Mouse (Mus musculus): Measurements from ENCODE around the gene Acot6. TPM values are rescaled to one million over a fixed set of nuclear protein-coding genes. Genes with fewer than 3 reads are reported as not detected.
A peak's percentile ranks its signal among the peaks of the same experiment; 100 is the strongest.

The Acot6 gene
- polyA plus RNA-seq, 1 experiment from 2014 or later, result 0.88 TPM

GRCm38 (mm10) chr12:84142281-84143050 is 42.0 kb downstream of the Acot6 start:
- no peak for ATAC-seq (ENCODE audit: low FRiP score)
- no peak overlapping the region for H3K27ac ChIP-seq
- WGBS, result 40% methylated on average over 14 of the region's 14 CpGs
- no peaks in the 10 kb centered on the region for H3K27me3 ChIP-seq
- H3K4me1 ChIP-seq (replicated peaks), result peaks cover 8% of the 10 kb centered on the region
- H3K9ac ChIP-seq, result no peak overlapping the region
- no peak overlapping the region for H3K4me3 ChIP-seq
- no peaks in the 10 kb centered on the region for H3K9me3 ChIP-seq
- H3K4me2 ChIP-seq, result no peak overlapping the region
- H3K36me3 ChIP-seq, result peaks cover 28% of the 10 kb centered on the region

GRCm38 (mm10) chr12:84147954-84148621 is 47.6 kb downstream of the Acot6 start, which contains the start of gene Pnma1:
Pnma1 (minus strand) TSS chr12:84148489.
- peak within 1 kb of the TSS; percentile 85 for H3K9ac ChIP-seq
- H3K4me1 ChIP-seq (replicated peaks), result peaks cover 37% of the 10 kb centered on the region
- peak within 1 kb of the TSS; percentile 67 for H3K4me3 ChIP-seq
- peak; percentile 94 for ATAC-seq (ENCODE audit: low FRiP score)
- H3K9me3 ChIP-seq, result no peaks in the 10 kb centered on the region
- H3K36me3 ChIP-seq, result peaks cover 22% of the 10 kb centered on the region
- H3K4me2 ChIP-seq, result peak within 1 kb of the TSS; percentile 87
- H3K27me3 ChIP-seq, result no peaks in the 10 kb centered on the region
- under 1% methylated on average over 48 of the region's 50 CpGs for WGBS
- H3K27ac ChIP-seq, result peak within 1 kb of the TSS; percentile 85

GRCm38 (mm10) chr12:84148622-84149012 is 48.2 kb downstream of the Acot6 start:
- H3K4me2 ChIP-seq, result peak overlapping the region; percentile 87
- H3K4me1 ChIP-seq (replicated peaks), result peaks cover 37% of the 10 kb centered on the region
- H3K9ac ChIP-seq, result peak overlapping the region; percentile 85
- H3K4me3 ChIP-seq, result peak overlapping the region; percentile 67
- 6% methylated on average over 10 of the region's 10 CpGs for WGBS
- no peaks in the 10 kb centered on the region for H3K9me3 ChIP-seq
- peak; percentile 23 for ATAC-seq (ENCODE audit: low FRiP score)
- H3K27ac ChIP-seq, result peak overlapping the region; percentile 85
- no peaks in the 10 kb centered on the region for H3K27me3 ChIP-seq
- H3K36me3 ChIP-seq, result peaks cover 27% of the 10 kb centered on the region

- H3K27me3 ChIP-seq, result no peaks in the 10 kb centered on the region
- no peaks in the 10 kb centered on the region for H3K9me3 ChIP-seq
- WGBS, result 20% methylated on average over 15 of the region's 15 CpGs
- no peak overlapping the region for H3K4me3 ChIP-seq
- ATAC-seq (ENCODE audit: low FRiP score), result no peak
- 0 out of 2 replicates have a peak overlapping the region, but pooled peaks have one; percentile 18 for H3K27ac ChIP-seq
- peaks cover 35% of the 10 kb centered on the region for H3K36me3 ChIP-seq
- H3K4me2 ChIP-seq, result peak overlapping the region; percentile 25; the same call in 1 of the 2 replicates
- peaks cover 37% of the 10 kb centered on the region for H3K4me1 ChIP-seq (replicated peaks)
- H3K9ac ChIP-seq, result peak overlapping the region; percentile 58; the same call in 1 of the 2 replicates
These were observed 49.5 kb downstream of the Acot6 start for GRCm38 (mm10) chr12:84149971-84150370.

- peaks cover 44% of the 10 kb centered on the region for H3K36me3 ChIP-seq
- no peaks in the 10 kb centered on the region for H3K9me3 ChIP-seq
- H3K27me3 ChIP-seq, result no peaks in the 10 kb centered on the region
- no peak overlapping the region for H3K9ac ChIP-seq
- no peak overlapping the region for H3K27ac ChIP-seq
- H3K4me1 ChIP-seq (replicated peaks), result peaks cover 37% of the 10 kb centered on the region
- H3K4me2 ChIP-seq, result no peak overlapping the region
- no peak overlapping the region for H3K4me3 ChIP-seq
- 67% methylated on average over 6 of the region's 6 CpGs for WGBS
- ATAC-seq (ENCODE audit: low FRiP score), result no peak
These were observed 50.5 kb downstream of the Acot6 start for GRCm38 (mm10) chr12:84150976-84151375.

GRCm38 (mm10) chr12:84151911-84152310 is 51.5 kb downstream of the Acot6 start:
- H3K27ac ChIP-seq, result no peak overlapping the region
- H3K27me3 ChIP-seq, result no peaks in the 10 kb centered on the region

GRCm38 (mm10) chr12:84152352-84153190 is 52.1 kb downstream of the Acot6 start:
- ATAC-seq (ENCODE audit: low FRiP score), result no peak
- Histone ChIP-seq H3K27me3 (no peaks in the 10 kb centered on the region), H3K4me2 (no peak overlapping the region), H3K4me3 (no peak overlapping the region), H3K9me3 (no peaks in the 10 kb centered on the region), H3K27ac (no peak overlapping the region), H3K4me1 (replicated peaks) (peaks cover 28% of the 10 kb centered on the region), H3K9ac (no peak overlapping the region), H3K36me3 (peaks cover 57% of the 10 kb centered on the region)
- WGBS, result 74% methylated on average over 32 of the region's 32 CpGs

More at GRCm38 (mm10) chr12:84151911-84152310, 51.5 kb downstream of the Acot6 start:
- 90% methylated on average over 10 of the region's 10 CpGs for WGBS
- Histone ChIP-seq H3K9me3 (no peaks in the 10 kb centered on the region), H3K36me3 (peaks cover 51% of the 10 kb centered on the region), H3K4me1 (replicated peaks) (peaks cover 31% of the 10 kb centered on the region), H3K4me3 (no peak overlapping the region), H3K4me2 (no peak overlapping the region), H3K9ac (no peak overlapping the region)
- ATAC-seq (ENCODE audit: low FRiP score), result no peak

- Histone ChIP-seq H3K4me1 (replicated peaks) (peaks cover 23% of the 10 kb centered on the region), H3K9ac (no peak overlapping the region), H3K27me3 (no peaks in the 10 kb centered on the region), H3K9me3 (no peaks in the 10 kb centered on the region), H3K27ac (no peak overlapping the region), H3K36me3 (peaks cover 66% of the 10 kb centered on the region), H3K4me3 (no peak overlapping the region), H3K4me2 (no peak overlapping the region)
- 90% methylated on average over 6 of the region's 6 CpGs for WGBS
- no peak for ATAC-seq (ENCODE audit: low FRiP score)
These were observed 53.0 kb downstream of the Acot6 start for GRCm38 (mm10) chr12:84153414-84153813.

GRCm38 (mm10) chr12:84154786-84155522 is 54.5 kb downstream of the Acot6 start:
- peaks cover 81% of the 10 kb centered on the region for H3K36me3 ChIP-seq

GRCm38 (mm10) chr12:84155523-84155871 is 55.0 kb downstream of the Acot6 start:
- H3K27me3 ChIP-seq, result no peaks in the 10 kb centered on the region
- H3K9ac ChIP-seq, result no peak overlapping the region
- no peak overlapping the region for H3K4me3 ChIP-seq
- H3K36me3 ChIP-seq, result peaks cover 86% of the 10 kb centered on the region
- no peaks in the 10 kb centered on the region for H3K9me3 ChIP-seq
- no peak overlapping the region for H3K27ac ChIP-seq
- no peak for ATAC-seq (ENCODE audit: low FRiP score)
- H3K4me2 ChIP-seq, result no peak overlapping the region
- peaks cover 8% of the 10 kb centered on the region; the same call in 1 of the 2 replicates for H3K4me1 ChIP-seq (replicated peaks)
- 87% methylated on average over 2 of the region's 2 CpGs for WGBS

More at GRCm38 (mm10) chr12:84154786-84155522, 54.5 kb downstream of the Acot6 start:
- no peaks in the 10 kb centered on the region for H3K9me3 ChIP-seq
- H3K9ac ChIP-seq, result no peak overlapping the region
- WGBS, result 65% methylated on average over 11 of the region's 11 CpGs
- H3K27me3 ChIP-seq, result no peaks in the 10 kb centered on the region
- H3K4me2 ChIP-seq, result no peak overlapping the region
- H3K27ac ChIP-seq, result no peak overlapping the region
- H3K4me1 ChIP-seq (replicated peaks), result peaks cover 12% of the 10 kb centered on the region
- ATAC-seq (ENCODE audit: low FRiP score), result no peak
- no peak overlapping the region for H3K4me3 ChIP-seq

- WGBS, result 96% methylated on average over 18 of the region's 18 CpGs
- no peaks in the 10 kb centered on the region for H3K27me3 ChIP-seq
- no peak overlapping the region for H3K9ac ChIP-seq
- peaks cover 87% of the 10 kb centered on the region for H3K36me3 ChIP-seq
- no peak overlapping the region for H3K4me3 ChIP-seq
- ATAC-seq (ENCODE audit: low FRiP score), result no peak
- H3K27ac ChIP-seq, result no peak overlapping the region
- peaks cover 2% of the 10 kb centered on the region; the same call in 1 of the 2 replicates for H3K4me1 ChIP-seq (replicated peaks)
- H3K4me2 ChIP-seq, result no peak overlapping the region
- no peaks in the 10 kb centered on the region for H3K9me3 ChIP-seq
These were observed 55.8 kb downstream of the Acot6 start for GRCm38 (mm10) chr12:84156210-84156609.
